Mouse (Mus musculus): ENCODE data around the gene Eme2. TPM values are rescaled to one million over a fixed set of nuclear protein-coding genes. Genes with fewer than 3 reads are reported as not detected.

Eme2 gene
- polyA plus RNA-seq, 1 experiment from 2014 or later: 19.9 TPM

DNA sequence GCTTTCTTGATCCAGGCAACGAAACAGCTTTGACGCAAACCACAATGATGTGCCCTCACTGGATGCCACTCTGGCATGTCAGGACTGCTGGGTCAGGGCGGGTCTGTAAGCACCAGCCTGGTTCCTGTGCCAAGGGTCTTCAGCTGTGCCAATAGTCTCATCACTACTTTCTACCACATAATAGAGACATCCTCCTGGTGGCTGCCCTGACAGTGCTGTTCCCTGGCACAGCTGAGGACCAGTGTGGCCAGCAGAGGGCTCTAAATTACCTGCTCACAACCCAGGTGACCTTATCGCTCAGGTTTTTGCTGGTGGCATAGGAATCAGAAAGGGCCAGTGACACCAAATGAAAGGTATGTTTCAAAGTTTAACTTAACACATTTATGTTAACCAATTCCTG is 53.8 kb downstream of the Eme2 start:
- peak; percentile 31 for DNase-seq (ENCODE audit: low spot score)

- no peak for DNase-seq (ENCODE audit: low spot score)
These were observed 54.5 kb downstream of the Eme2 start for GRCm38 (mm10) chr17:24840341-24840740.

DNA sequence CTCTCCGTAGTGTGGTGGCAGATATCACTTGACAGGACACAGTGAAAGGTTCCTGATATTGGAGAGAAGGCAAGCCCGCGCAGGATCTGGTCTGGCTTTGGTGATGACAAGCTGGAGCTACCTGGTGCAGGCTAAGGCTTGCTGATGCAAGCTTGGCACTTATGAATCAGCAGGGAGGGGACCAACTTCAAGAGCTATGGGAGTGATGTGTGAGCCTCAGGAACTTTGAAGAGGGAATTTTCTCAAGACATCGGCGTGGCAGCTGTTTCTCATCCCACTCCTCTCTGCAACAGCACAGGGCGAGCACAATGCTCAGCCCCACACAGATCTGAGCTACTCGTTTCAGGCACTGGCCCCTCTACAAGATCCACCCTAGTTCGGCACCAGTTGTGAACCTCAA is 55.0 kb downstream of the Eme2 start, which contains the start of gene Hagh:
Gene Hagh, plus strand, starts transcription at position 302 of the 400 bp plus-strand sequence.
- DNase-seq (ENCODE audit: low spot score): no peak

Other genes with a start within 250 kb of the Eme2 start
- 11.3 and 11.9 TPM in 2 replicates for gene Slc9a3r2, start 244.8 kb downstream of the Eme2 start, polyA plus RNA-seq (2015; fragmentation: Nextera tagmentation; extraction: Ambion mirVana)
- 0.21 TPM in 1 of 2 replicates, not detected in the other for gene Npw, start 236.6 kb downstream of the Eme2 start, polyA plus RNA-seq (2015; fragmentation: Nextera tagmentation; extraction: Ambion mirVana)
- 11.6 and 14.5 TPM in 2 replicates for gene Zfp598, start 225.4 kb downstream of the Eme2 start, polyA plus RNA-seq (2015; fragmentation: Nextera tagmentation; extraction: Ambion mirVana)
- gene Syngr3, start 205.1 kb downstream of the Eme2 start, polyA plus RNA-seq (2015; fragmentation: Nextera tagmentation; extraction: Ambion mirVana): 0.09 and 0.13 TPM in 2 replicates
- 36.0 and 36.2 TPM in 2 replicates for gene Gfer, start 198.9 kb downstream of the Eme2 start, polyA plus RNA-seq (2015; fragmentation: Nextera tagmentation; extraction: Ambion mirVana)
- gene Noxo1, start 198.9 kb downstream of the Eme2 start, polyA plus RNA-seq (2015; fragmentation: Nextera tagmentation; extraction: Ambion mirVana): 2.3 and 3.0 TPM in 2 replicates
- 65.9 TPM in 2 replicates for gene Tbl3, start 187.4 kb downstream of the Eme2 start, polyA plus RNA-seq (2015; fragmentation: Nextera tagmentation; extraction: Ambion mirVana)
- 0.13 TPM in 1 of 2 replicates, not detected in the other for gene Rnf151, start 177.0 kb downstream of the Eme2 start, polyA plus RNA-seq (2015; fragmentation: Nextera tagmentation; extraction: Ambion mirVana)
- 1,372 and 1,374 TPM in 2 replicates for gene Rps2, start 177.0 kb downstream of the Eme2 start, polyA plus RNA-seq (2015; fragmentation: Nextera tagmentation; extraction: Ambion mirVana)
- 304 and 335 TPM in 2 replicates for gene Ndufb10, start 170.6 kb downstream of the Eme2 start, polyA plus RNA-seq (2015; fragmentation: Nextera tagmentation; extraction: Ambion mirVana)
- gene Rpl3l, start 167.3 kb downstream of the Eme2 start, polyA plus RNA-seq (2015; fragmentation: Nextera tagmentation; extraction: Ambion mirVana): 0.82 and 1.6 TPM in 2 replicates
- 48.7 and 53.4 TPM in 2 replicates for gene Msrb1, start 158.4 kb downstream of the Eme2 start, polyA plus RNA-seq (2015; fragmentation: Nextera tagmentation; extraction: Ambion mirVana)
- 0.25 and 0.40 TPM in 2 replicates for gene Hs3st6, start 142.1 kb downstream of the Eme2 start, polyA plus RNA-seq (2015; fragmentation: Nextera tagmentation; extraction: Ambion mirVana)
- gene Meiob, start 90.8 kb downstream of the Eme2 start, polyA plus RNA-seq (2015; fragmentation: Nextera tagmentation; extraction: Ambion mirVana): 0.17 and 0.23 TPM in 2 replicates
- 65.8 and 74.0 TPM in 2 replicates for gene Hagh, start 54.9 kb downstream of the Eme2 start, polyA plus RNA-seq (2015; fragmentation: Nextera tagmentation; extraction: Ambion mirVana)
- 11.0 and 12.8 TPM in 2 replicates for gene Fahd1, start 44.7 kb downstream of the Eme2 start, polyA plus RNA-seq (2015; fragmentation: Nextera tagmentation; extraction: Ambion mirVana)
- gene Igfals, start 29.1 kb downstream of the Eme2 start, polyA plus RNA-seq (2015; fragmentation: Nextera tagmentation; extraction: Ambion mirVana): 2.1 and 2.4 TPM in 2 replicates
- gene Nubp2, start 8.7 kb downstream of the Eme2 start, polyA plus RNA-seq (2015; fragmentation: Nextera tagmentation; extraction: Ambion mirVana): 109 and 112 TPM in 2 replicates
- 89.2 and 97.8 TPM in 2 replicates for gene Spsb3, start 8.4 kb downstream of the Eme2 start, polyA plus RNA-seq (2015; fragmentation: Nextera tagmentation; extraction: Ambion mirVana)
- 128 and 136 TPM in 2 replicates for gene Mrps34, start within 50 bp of the Eme2 start, polyA plus RNA-seq (2015; fragmentation: Nextera tagmentation; extraction: Ambion mirVana)
- 47.7 and 57.2 TPM in 2 replicates for gene Nme3, start 1.4 kb upstream of the Eme2 start, polyA plus RNA-seq (2015; fragmentation: Nextera tagmentation; extraction: Ambion mirVana)
- gene Mapk8ip3, start 41.9 kb upstream of the Eme2 start, polyA plus RNA-seq (2015; fragmentation: Nextera tagmentation; extraction: Ambion mirVana): 15.3 and 18.3 TPM in 2 replicates
- gene Jpt2, start 65.6 kb upstream of the Eme2 start, polyA plus RNA-seq (2015; fragmentation: Nextera tagmentation; extraction: Ambion mirVana): 54.0 and 55.2 TPM in 2 replicates
- 4.7 and 5.4 TPM in 2 replicates for gene Cramp1l, start 120.7 kb upstream of the Eme2 start, polyA plus RNA-seq (2015; fragmentation: Nextera tagmentation; extraction: Ambion mirVana)
- 10.6 and 11.7 TPM in 2 replicates for gene Ift140, start 121.0 kb upstream of the Eme2 start, polyA plus RNA-seq (2015; fragmentation: Nextera tagmentation; extraction: Ambion mirVana)
- 5.5 and 6.0 TPM in 2 replicates for gene Tmem204, start 188.5 kb upstream of the Eme2 start, polyA plus RNA-seq (2015; fragmentation: Nextera tagmentation; extraction: Ambion mirVana)
- gene Telo2, start 220.9 kb upstream of the Eme2 start, polyA plus RNA-seq (2015; fragmentation: Nextera tagmentation; extraction: Ambion mirVana): 19.2 and 19.8 TPM in 2 replicates
- gene Ptx4, start 225.7 kb upstream of the Eme2 start, polyA plus RNA-seq (2015; fragmentation: Nextera tagmentation; extraction: Ambion mirVana): 0.12 TPM in 1 of 2 replicates, not detected in the other
- gene Clcn7, start 238.3 kb upstream of the Eme2 start, polyA plus RNA-seq (2015; fragmentation: Nextera tagmentation; extraction: Ambion mirVana): 12.7 and 15.0 TPM in 2 replicates